Mouse (Mus musculus): ENCODE data around the gene Acbd4.

DNA sequence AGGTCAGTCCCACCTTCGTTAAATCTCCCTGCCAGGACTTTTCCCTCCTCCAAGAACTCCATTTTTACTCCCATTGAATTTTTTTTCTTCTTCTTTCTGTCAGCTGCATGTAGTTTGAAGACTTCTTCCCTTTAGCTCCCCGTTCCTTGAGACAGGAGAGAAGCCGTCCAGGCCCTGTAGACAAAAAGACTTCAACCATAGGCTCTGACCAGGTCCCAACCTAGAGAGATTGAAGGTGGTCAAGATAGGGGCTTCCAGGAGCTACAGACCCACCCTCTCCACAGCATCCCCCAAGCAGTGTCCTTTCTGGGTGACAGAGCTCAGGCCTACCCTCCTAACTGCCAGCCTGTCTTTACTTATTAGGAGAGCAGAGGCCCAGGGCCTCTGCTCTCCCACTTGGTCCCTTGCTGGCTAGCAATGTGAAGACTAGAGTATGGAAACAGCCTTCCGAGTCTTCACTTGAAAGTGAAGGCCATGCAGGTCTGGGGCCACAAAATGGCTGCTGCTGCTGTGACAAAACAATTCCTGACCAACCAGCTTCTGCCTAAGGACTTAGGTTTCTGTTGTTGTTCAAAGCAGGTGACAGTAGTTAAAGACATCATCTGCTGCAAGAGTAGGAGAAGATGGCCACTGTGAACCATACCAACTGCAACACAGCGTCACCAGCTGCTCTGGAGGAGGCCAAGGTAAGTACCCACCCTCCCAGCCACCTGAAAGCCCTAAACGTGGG, 32.1 kb downstream of the Acbd4 start:
- TF ChIP-seq CTCF (IDR thresholded peaks at IDR 0.05; ENCODE audit: low read depth, low read length), result no peak
- TF ChIP-seq TAL1 (conservative IDR thresholded peaks at IDR 0.05; ENCODE audit: low read depth, low read length), result no peak
